Mouse (Mus musculus): ENCODE measurements around the gene Atp1b1. TPM values are rescaled to one million over a fixed set of nuclear protein-coding genes. Genes with fewer than 3 reads are reported as not detected.
A peak's percentile ranks its signal among the peaks of the same experiment; 100 is the strongest.

Atp1b1 gene
- 164 and 166 TPM in 2 replicates for polyA plus RNA-seq (2015; fragmentation: Nextera tagmentation; extraction: Ambion mirVana)

DNA sequence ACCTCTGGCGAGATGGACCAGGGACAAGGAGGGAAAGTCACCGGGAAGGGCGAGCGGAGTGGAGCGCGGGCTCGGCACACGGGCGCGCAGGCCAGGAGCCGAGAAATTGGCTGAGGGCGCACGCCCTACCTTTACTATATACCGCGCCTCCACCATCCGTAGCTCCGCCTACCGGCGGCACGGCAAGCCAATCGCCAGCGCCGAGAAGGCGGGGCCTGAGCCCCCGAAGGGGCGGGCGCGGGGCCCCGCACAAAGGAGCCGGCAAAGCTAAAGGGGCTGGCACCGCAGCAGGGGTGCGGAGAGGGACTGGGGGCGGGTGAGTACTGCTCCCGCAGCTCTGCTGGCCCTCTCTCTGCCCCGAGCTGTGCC lies at the start of gene Atp1b1:
TSS of gene Atp1b1 (minus strand) at position 111 of the 369 bp plus-strand sequence.
- WGBS = under 1% methylated on average over 35 of the region's 35 CpGs
- H3K4me3 ChIP-seq = peak within 1 kb of the TSS; percentile 79
- no peaks in the 10 kb centered on the region for H3K9me3 ChIP-seq
- H3K27ac ChIP-seq (replicated peaks) = peak within 1 kb of the TSS; percentile 95
- peak within 1 kb of the TSS; percentile 92 for H3K9ac ChIP-seq
- peak within 1 kb of the TSS; percentile 72 for H3K4me2 ChIP-seq
- peaks cover 69% of the 10 kb centered on the region for H3K4me1 ChIP-seq (replicated peaks)
- ATAC-seq (ENCODE audit: low read depth) = peak; percentile 96
- H3K36me3 ChIP-seq = peaks cover 3% of the 10 kb centered on the region
- peaks cover 14% of the 10 kb centered on the region for H3K27me3 ChIP-seq

DNA sequence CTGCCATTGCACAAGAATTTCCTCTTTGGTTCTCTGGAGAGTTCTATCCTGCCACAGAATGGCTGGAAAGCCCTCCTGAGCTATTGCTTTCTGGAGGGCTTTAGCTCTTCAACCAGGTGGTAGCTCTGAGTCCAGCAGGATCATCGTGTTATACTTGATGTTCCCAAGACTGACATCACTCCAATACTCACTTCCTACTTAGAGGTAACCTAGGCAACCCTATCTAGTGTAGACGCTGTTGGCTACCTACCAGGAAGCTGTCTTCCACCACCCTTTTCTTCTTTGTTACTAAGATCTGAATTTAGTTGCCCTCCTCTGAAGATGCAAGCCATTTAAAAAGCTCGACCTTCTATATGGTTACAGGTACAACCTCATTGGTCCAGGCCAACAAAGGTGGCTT lies 46.9 kb upstream of the Atp1b1 start:
- H3K4me3 ChIP-seq = no peak overlapping the region
- H3K36me3 ChIP-seq = no peaks in the 10 kb centered on the region
- 83% methylated on average over 3 of the region's 3 CpGs for WGBS
- no peaks in the 10 kb centered on the region for H3K9me3 ChIP-seq
- H3K4me2 ChIP-seq = no peak overlapping the region
- no peak for ATAC-seq (ENCODE audit: low read depth)
- no peak overlapping the region for H3K27ac ChIP-seq (replicated peaks)
- H3K4me1 ChIP-seq (replicated peaks) = no peaks in the 10 kb centered on the region
- no peak overlapping the region for H3K9ac ChIP-seq
- H3K27me3 ChIP-seq = no peaks in the 10 kb centered on the region

- Histone ChIP-seq H3K27ac (replicated peaks) (no peak overlapping the region), H3K9ac (no peak overlapping the region), H3K4me1 (replicated peaks) (no peaks in the 10 kb centered on the region), H3K27me3 (no peaks in the 10 kb centered on the region), H3K36me3 (no peaks in the 10 kb centered on the region), H3K4me2 (no peak overlapping the region), H3K4me3 (no peak overlapping the region), H3K9me3 (no peaks in the 10 kb centered on the region)
- 49% methylated on average over 8 of the region's 8 CpGs for WGBS
- ATAC-seq (ENCODE audit: low read depth) = no peak
Observed at GRCm38 (mm10) chr1:164503140-164503730, 45.1 kb upstream of the Atp1b1 start.

DNA sequence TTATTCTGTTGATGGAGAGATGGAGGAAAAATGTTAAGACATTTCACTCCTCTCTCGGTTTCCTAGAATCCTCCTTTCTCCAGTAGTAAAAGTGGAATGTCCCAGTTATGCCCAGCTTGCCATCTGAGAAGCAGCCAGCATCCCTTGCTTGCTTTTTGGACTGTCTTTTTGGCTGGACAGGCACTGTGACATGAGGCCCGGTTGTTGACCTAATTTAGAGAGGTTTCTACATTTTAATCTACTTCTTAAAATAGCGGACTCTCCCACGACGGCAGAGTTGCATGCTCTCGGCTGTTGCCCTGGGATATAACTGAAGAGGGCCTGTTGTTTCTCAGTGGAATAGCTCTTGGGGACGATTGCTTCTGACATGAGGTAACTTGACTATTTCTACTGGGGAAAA lies 44.1 kb upstream of the Atp1b1 start:
- ATAC-seq (ENCODE audit: low read depth) = no peak

DNA sequence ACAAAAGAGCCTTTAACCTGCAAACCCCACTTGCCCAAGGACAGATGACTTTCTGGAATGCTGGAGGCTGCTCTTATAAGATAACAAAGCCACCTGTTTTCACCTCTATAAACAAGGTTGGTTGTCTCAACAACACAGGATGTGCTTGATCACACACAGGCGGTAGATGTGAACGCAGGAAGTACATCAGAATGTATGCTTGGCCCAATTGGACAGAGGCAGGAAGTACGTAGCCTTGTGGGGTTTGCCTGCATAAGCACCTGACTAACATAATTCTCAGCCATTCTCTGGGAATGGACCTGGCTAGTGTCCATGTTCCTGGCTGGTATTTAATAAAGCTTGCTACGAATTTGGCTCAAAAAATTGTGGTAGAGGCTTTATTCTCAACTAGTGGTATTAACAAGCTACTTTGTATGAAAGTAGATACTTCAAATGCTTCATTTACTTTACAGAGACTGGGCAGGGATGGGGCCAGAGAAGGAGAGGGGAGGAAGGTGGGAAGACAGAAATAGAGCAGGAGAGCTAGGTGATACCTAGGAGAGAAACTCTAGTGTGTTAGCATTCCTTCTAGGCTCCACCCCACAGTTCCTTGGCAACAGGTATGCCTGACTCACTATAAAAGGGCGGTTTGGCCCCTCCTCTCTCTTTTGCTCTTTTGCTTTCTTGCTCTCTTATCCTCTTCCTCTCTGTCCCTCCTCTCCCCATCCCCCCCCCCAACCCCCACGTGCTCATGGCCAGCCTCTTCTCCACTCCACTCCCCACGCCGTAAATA lies 36.8 kb upstream of the Atp1b1 start:
- H3K9ac ChIP-seq = no peak overlapping the region
- H3K27ac ChIP-seq (replicated peaks) = no peak overlapping the region
- H3K4me3 ChIP-seq = no peak overlapping the region
- no peaks in the 10 kb centered on the region for H3K9me3 ChIP-seq
- H3K36me3 ChIP-seq = no peaks in the 10 kb centered on the region
- H3K4me1 ChIP-seq (replicated peaks) = no peaks in the 10 kb centered on the region
- 77% methylated on average over 8 of the region's 8 CpGs for WGBS
- no peak overlapping the region for H3K4me2 ChIP-seq
- H3K27me3 ChIP-seq = no peaks in the 10 kb centered on the region
- no peak for ATAC-seq (ENCODE audit: low read depth)

More for the DNA sequence above, 44.1 kb upstream of the Atp1b1 start:
- H3K4me1 ChIP-seq (replicated peaks) = no peaks in the 10 kb centered on the region
- H3K36me3 ChIP-seq = no peaks in the 10 kb centered on the region
- no peak overlapping the region for H3K4me2 ChIP-seq
- H3K9me3 ChIP-seq = no peaks in the 10 kb centered on the region
- H3K27ac ChIP-seq (replicated peaks) = no peak overlapping the region
- no peak overlapping the region for H3K4me3 ChIP-seq
- WGBS = 86% methylated on average over 7 of the region's 7 CpGs
- H3K9ac ChIP-seq = no peak overlapping the region
- no peaks in the 10 kb centered on the region for H3K27me3 ChIP-seq

- Histone ChIP-seq H3K27me3 (no peaks in the 10 kb centered on the region), H3K4me1 (replicated peaks) (no peaks in the 10 kb centered on the region), H3K9ac (no peak overlapping the region), H3K4me3 (no peak overlapping the region), H3K9me3 (no peaks in the 10 kb centered on the region), H3K4me2 (no peak overlapping the region), H3K27ac (replicated peaks) (no peak overlapping the region), H3K36me3 (no peaks in the 10 kb centered on the region)
- no peak for ATAC-seq (ENCODE audit: low read depth)
- 46% methylated on average over 4 of the region's 4 CpGs for WGBS
Observed at GRCm38 (mm10) chr1:164494215-164494614, 36.1 kb upstream of the Atp1b1 start.

DNA sequence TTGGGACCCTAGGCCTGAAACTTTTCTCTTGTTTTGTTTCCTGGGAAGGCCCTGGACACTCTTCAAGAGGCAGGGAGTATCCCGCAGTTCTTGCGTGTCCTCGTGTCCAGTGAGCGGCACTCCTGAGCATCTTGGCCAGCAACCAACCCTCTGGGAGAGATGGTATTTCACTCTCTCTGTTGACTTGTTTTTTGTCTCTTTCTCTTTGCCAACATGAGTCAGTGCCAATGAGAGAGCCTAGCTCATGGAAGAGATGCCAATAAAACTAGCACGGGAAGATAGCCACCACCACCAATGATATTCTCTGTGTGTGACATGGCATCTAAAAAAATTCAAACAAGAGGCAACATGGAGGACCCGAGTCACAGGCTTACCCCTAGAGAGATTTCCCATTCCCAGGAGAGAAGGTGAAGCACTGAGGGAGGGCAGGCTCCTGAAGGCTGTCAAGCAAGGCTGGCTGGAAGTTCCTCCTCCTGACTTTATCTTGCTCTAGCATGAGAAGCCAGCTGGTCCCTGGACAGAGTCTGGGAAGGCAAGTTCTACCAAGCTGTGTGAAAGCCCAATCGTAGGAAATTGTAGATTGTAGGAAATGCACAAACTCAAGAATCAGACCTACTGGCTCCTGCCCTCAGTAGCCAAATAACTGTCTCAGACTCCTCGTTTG lies 35.0 kb upstream of the Atp1b1 start:
- no peaks in the 10 kb centered on the region for H3K27me3 ChIP-seq
- H3K4me3 ChIP-seq = no peak overlapping the region
- no peaks in the 10 kb centered on the region for H3K36me3 ChIP-seq
- no peaks in the 10 kb centered on the region for H3K4me1 ChIP-seq (replicated peaks)
- 83% methylated on average over 8 of the region's 8 CpGs for WGBS
- H3K9me3 ChIP-seq = no peaks in the 10 kb centered on the region
- H3K9ac ChIP-seq = no peak overlapping the region
- H3K4me2 ChIP-seq = no peak overlapping the region
- ATAC-seq (ENCODE audit: low read depth) = no peak
- no peak overlapping the region for H3K27ac ChIP-seq (replicated peaks)

DNA sequence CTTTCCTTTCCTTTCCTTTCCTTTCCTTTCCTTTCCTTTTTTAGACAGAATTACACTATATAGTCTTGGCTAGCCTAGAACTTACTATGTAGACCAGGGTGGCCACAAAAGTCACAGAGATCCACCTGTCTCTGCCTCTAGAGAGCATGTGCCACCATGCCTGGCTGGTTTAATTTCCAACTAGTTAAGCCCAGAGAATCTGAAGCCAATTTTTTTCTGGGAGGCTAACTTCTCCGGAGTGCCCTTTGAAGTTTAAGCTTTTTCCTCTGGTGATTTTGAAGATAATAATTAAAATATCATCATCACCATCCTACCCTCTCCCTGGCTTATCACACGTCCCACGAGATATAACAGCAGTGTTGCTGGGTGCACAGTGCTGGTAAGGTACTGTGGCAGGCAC lies 34.3 kb upstream of the Atp1b1 start:
- no peak for ATAC-seq (ENCODE audit: low read depth)
- 95% methylated on average over 3 of the region's 3 CpGs for WGBS
- Histone ChIP-seq H3K4me1 (replicated peaks) (no peaks in the 10 kb centered on the region), H3K27ac (replicated peaks) (no peak overlapping the region), H3K4me2 (no peak overlapping the region), H3K27me3 (no peaks in the 10 kb centered on the region), H3K36me3 (no peaks in the 10 kb centered on the region), H3K9me3 (no peaks in the 10 kb centered on the region), H3K4me3 (no peak overlapping the region), H3K9ac (no peak overlapping the region)

- Histone ChIP-seq H3K9me3 (no peaks in the 10 kb centered on the region), H3K4me3 (no peak overlapping the region), H3K27ac (replicated peaks) (no peak overlapping the region), H3K9ac (no peak overlapping the region), H3K27me3 (no peaks in the 10 kb centered on the region), H3K4me1 (replicated peaks) (no peaks in the 10 kb centered on the region), H3K36me3 (no peaks in the 10 kb centered on the region), H3K4me2 (no peak overlapping the region)
- ATAC-seq (ENCODE audit: low read depth) = no peak
- WGBS = 86% methylated on average over 3 of the region's 3 CpGs
Observed at GRCm38 (mm10) chr1:164489961-164490594, 31.9 kb upstream of the Atp1b1 start.

DNA sequence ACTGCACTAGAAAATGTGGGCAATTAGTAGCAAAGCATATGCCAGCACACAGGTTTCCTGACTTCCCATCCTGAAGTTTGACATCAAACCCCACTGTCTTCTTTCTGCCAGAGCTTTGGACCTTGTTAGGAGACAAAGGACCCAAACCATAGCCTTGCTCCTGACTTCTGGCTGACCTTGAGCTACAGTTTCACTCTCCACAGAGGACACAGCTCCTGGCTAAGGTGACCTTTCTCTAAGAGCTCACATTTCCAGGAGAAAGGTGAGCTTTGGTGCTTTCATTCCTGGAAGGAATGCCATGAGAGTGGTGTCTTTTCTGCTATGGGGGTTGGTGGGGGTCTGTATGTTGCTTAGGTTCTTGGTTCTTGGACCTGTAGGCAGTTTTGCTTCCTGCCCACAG lies 25.6 kb upstream of the Atp1b1 start:
- H3K27ac ChIP-seq (replicated peaks) = no peak overlapping the region
- H3K4me3 ChIP-seq = no peak overlapping the region
- no peak overlapping the region for H3K4me2 ChIP-seq
- no peak overlapping the region for H3K9ac ChIP-seq
- H3K4me1 ChIP-seq (replicated peaks) = no peaks in the 10 kb centered on the region
- H3K36me3 ChIP-seq = no peaks in the 10 kb centered on the region
- H3K9me3 ChIP-seq = no peaks in the 10 kb centered on the region
- no peak for ATAC-seq (ENCODE audit: low read depth)
- no peaks in the 10 kb centered on the region for H3K27me3 ChIP-seq

DNA sequence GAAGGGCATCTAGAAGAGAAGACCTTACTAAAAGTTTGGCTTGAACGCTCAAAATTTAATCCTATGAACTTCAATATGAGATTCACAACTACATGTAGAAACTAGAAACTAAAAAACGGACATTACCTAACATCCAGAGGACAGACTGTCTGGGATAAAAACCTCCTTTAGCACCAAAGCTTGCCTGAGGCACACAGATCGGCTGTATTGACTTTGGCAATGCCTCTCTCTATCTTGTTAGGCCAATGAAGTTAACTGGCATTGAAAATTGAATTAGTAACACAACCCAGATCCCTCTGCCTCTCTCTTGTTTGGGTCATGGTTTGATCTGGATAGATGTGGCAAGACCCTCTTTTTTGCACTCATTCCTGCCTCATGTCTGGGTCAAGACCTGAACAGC lies 24.7 kb upstream of the Atp1b1 start:
- Histone ChIP-seq H3K9me3 (no peaks in the 10 kb centered on the region), H3K4me2 (no peak overlapping the region), H3K4me1 (replicated peaks) (no peaks in the 10 kb centered on the region), H3K27ac (replicated peaks) (no peak overlapping the region), H3K27me3 (no peaks in the 10 kb centered on the region), H3K36me3 (no peaks in the 10 kb centered on the region), H3K4me3 (no peak overlapping the region), H3K9ac (no peak overlapping the region)
- WGBS = 75% methylated on average over 3 of the region's 3 CpGs
- no peak for ATAC-seq (ENCODE audit: low read depth)

DNA sequence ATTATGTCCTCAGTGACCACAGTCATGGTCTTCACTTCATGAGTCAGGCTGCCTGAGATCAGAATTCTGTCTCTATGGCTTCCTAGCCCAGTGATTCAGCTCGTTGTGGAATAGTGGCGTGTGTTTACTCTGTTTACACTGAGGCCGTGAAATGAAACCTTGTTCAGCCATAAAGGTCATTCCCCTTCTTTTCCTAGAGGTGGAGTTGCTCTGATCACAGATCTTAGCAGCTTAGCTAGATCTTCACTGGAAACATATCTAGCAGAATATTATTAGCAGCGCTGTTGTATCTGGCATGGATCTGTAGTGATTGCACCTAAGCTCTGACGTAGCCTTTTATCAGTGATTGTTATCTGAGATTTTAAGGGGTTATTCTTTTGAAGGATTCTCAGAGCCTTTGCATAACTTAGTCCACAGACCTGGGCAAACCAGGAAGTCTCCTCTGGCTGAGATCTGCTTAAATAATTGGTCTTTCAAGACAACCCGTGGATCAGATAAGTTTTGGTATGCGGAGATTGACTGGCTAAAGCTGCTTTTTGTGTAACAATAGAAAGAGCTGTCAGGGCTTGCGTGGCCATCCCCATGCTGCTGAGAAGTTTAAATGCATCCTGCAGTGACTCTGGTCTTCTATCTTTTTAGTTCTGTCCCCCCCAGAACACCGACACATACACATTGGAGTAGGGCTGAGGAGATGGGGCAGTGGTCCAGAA lies 23.6 kb upstream of the Atp1b1 start:
- 74% methylated on average over 9 of the region's 9 CpGs for WGBS
- Histone ChIP-seq H3K4me2 (no peak overlapping the region), H3K36me3 (no peaks in the 10 kb centered on the region), H3K4me3 (no peak overlapping the region), H3K27me3 (no peaks in the 10 kb centered on the region), H3K27ac (replicated peaks) (no peak overlapping the region), H3K4me1 (replicated peaks) (no peaks in the 10 kb centered on the region), H3K9me3 (no peaks in the 10 kb centered on the region), H3K9ac (no peak overlapping the region)
- no peak for ATAC-seq (ENCODE audit: low read depth)
